Mouse (Mus musculus): ENCODE measurements around the gene Plxnb2. TPM values are rescaled to one million over a fixed set of nuclear protein-coding genes. Genes with fewer than 3 reads are reported as not detected.
A peak's percentile ranks its signal among the peaks of the same experiment; 100 is the strongest.

The Plxnb2 gene
- 98.5 and 104 TPM in 2 replicates for polyA plus RNA-seq (2015; fragmentation: Nextera tagmentation; extraction: Ambion mirVana)

DNA sequence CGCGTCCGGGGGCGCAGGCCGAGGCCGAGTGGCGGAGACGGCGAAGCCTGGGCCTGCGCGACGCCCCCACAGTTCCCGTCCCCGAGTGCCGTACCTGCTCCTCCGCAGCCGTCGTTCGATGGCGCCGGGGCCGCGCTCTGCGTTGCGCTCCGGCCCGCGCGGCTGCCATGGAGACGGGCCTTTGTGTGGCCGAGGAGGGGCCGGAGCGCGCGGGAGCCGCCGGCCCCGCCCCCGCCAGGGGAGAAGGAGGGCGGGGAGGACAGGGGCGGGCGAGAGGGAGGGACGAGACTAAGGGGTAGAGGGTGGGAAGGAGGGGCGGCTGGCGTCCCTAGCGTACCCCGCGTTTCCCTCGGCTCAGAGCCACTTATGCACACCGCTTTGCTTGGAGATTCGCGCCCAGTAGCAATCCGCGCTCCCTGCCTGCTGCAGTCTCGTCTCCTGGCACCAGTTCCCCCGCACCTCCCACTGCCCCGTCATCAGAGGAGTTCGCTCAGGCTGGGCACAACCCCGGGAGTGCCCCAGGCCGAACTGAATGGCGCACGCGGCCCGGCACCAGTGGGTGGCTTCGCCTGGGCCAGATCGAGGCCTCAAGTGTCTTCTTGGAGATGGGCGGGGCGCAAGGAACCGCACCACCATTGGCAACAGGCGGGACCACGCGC, at the start of gene Plxnb2:
TSS of gene Plxnb2 (minus strand) at position 218 of the 659 bp plus-strand sequence.
- no peaks in the 10 kb centered on the region for H3K9me3 ChIP-seq (ENCODE audit: control insufficient read depth, low read length)
- no peaks in the 10 kb centered on the region for H3K36me3 ChIP-seq (ENCODE audit: control insufficient read depth, insufficient read depth, low read length)
- H3K27me3 ChIP-seq (replicated peaks; ENCODE audit: control insufficient read depth, insufficient read depth, low read length) = no peaks in the 10 kb centered on the region
- peak; percentile 76 for ATAC-seq
- peak within 1 kb of the TSS; percentile 57 for H3K4me3 ChIP-seq (ENCODE audit: low read length)
- H3K27ac ChIP-seq (ENCODE audit: low read length) = peak within 1 kb of the TSS; percentile 93
- under 1% methylated on average over 65 of the region's 72 CpGs for WGBS
- peak within 1 kb of the TSS; percentile 89 for H3K9ac ChIP-seq (ENCODE audit: low read depth, low read length)
- H3K4me1 ChIP-seq (ENCODE audit: control insufficient read depth, insufficient read depth, low read length) = peaks cover 43% of the 10 kb centered on the region
- H3K4me2 ChIP-seq (ENCODE audit: low read depth, low read length) = peak within 1 kb of the TSS; percentile 80

- H3K4me2 ChIP-seq (ENCODE audit: low read depth, low read length) = no peak overlapping the region
- WGBS = 88% methylated on average over 2 of the region's 2 CpGs
- ATAC-seq = no peak
- peaks cover 11% of the 10 kb centered on the region for H3K4me1 ChIP-seq (ENCODE audit: control insufficient read depth, insufficient read depth, low read length)
- no peak overlapping the region for H3K9ac ChIP-seq (ENCODE audit: low read depth, low read length)
- no peak overlapping the region for H3K4me3 ChIP-seq (ENCODE audit: low read length)
- no peak overlapping the region for H3K27ac ChIP-seq (ENCODE audit: low read length)
- no peaks in the 10 kb centered on the region for H3K9me3 ChIP-seq (ENCODE audit: control insufficient read depth, low read length)
- H3K36me3 ChIP-seq (ENCODE audit: control insufficient read depth, insufficient read depth, low read length) = no peaks in the 10 kb centered on the region; the same call in 1 of the 2 replicates
- no peaks in the 10 kb centered on the region for H3K27me3 ChIP-seq (replicated peaks; ENCODE audit: control insufficient read depth, insufficient read depth, low read length)
Observed at GRCm38 (mm10) chr15:89215611-89216233, 35.1 kb upstream of the Plxnb2 start.

DNA sequence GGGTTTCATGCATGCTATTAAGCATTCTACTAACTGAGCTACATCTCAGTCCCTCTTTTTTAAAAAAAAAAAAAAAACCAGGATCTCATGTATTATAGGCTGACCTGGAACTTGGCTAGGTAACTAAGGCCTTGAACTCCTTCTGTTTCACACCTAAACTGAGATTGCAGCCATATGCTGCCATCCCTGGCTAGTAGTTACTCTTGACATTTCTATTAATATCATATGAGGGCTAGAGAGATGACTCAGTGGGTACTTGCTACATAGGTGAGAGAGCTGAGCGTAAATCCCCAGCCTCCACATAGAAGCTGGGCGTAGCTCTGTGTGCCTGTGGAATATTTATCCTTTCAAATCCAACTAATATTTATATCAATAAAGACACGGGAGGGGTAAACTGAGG, 34.4 kb upstream of the Plxnb2 start:
- Histone ChIP-seq H3K36me3 (ENCODE audit: control insufficient read depth, insufficient read depth, low read length) (no peaks in the 10 kb centered on the region; the same call in 1 of the 2 replicates), H3K4me2 (ENCODE audit: low read depth, low read length) (no peak overlapping the region), H3K4me1 (ENCODE audit: control insufficient read depth, insufficient read depth, low read length) (peaks cover 11% of the 10 kb centered on the region), H3K9me3 (ENCODE audit: control insufficient read depth, low read length) (no peaks in the 10 kb centered on the region), H3K9ac (ENCODE audit: low read depth, low read length) (no peak overlapping the region), H3K27ac (ENCODE audit: low read length) (no peak overlapping the region), H3K4me3 (ENCODE audit: low read length) (no peak overlapping the region), H3K27me3 (replicated peaks; ENCODE audit: control insufficient read depth, insufficient read depth, low read length) (no peaks in the 10 kb centered on the region)
- WGBS = 93% methylated on average over 3 of the region's 3 CpGs
- no peak for ATAC-seq

GRCm38 (mm10) chr15:89213517-89213916, 32.9 kb upstream of the Plxnb2 start:
- Histone ChIP-seq H3K27ac (ENCODE audit: low read length) (no peak overlapping the region), H3K9me3 (ENCODE audit: control insufficient read depth, low read length) (no peaks in the 10 kb centered on the region), H3K27me3 (replicated peaks; ENCODE audit: control insufficient read depth, insufficient read depth, low read length) (no peaks in the 10 kb centered on the region), H3K9ac (ENCODE audit: low read depth, low read length) (no peak overlapping the region), H3K4me1 (ENCODE audit: control insufficient read depth, insufficient read depth, low read length) (peaks cover 11% of the 10 kb centered on the region), H3K4me3 (ENCODE audit: low read length) (no peak overlapping the region), H3K4me2 (ENCODE audit: low read depth, low read length) (no peak overlapping the region), H3K36me3 (ENCODE audit: control insufficient read depth, insufficient read depth, low read length) (no peaks in the 10 kb centered on the region; the same call in 1 of the 2 replicates)
- WGBS = 83% methylated on average over 3 of the region's 3 CpGs
- ATAC-seq = no peak

- Histone ChIP-seq H3K27me3 (replicated peaks; ENCODE audit: control insufficient read depth, insufficient read depth, low read length) (no peaks in the 10 kb centered on the region), H3K9me3 (ENCODE audit: control insufficient read depth, low read length) (no peaks in the 10 kb centered on the region), H3K36me3 (ENCODE audit: control insufficient read depth, insufficient read depth, low read length) (no peaks in the 10 kb centered on the region; the same call in 1 of the 2 replicates), H3K4me3 (ENCODE audit: low read length) (peak overlapping the region; percentile 98), H3K27ac (ENCODE audit: low read length) (no peak overlapping the region), H3K9ac (ENCODE audit: low read depth, low read length) (peak overlapping the region; percentile 99), H3K4me2 (ENCODE audit: low read depth, low read length) (peak overlapping the region; percentile 91), H3K4me1 (ENCODE audit: control insufficient read depth, insufficient read depth, low read length) (peaks cover 11% of the 10 kb centered on the region)
- WGBS = 53% methylated on average over 6 of the region's 6 CpGs
- ATAC-seq = no peak
Observed at GRCm38 (mm10) chr15:89212495-89212894, 31.9 kb upstream of the Plxnb2 start.

GRCm38 (mm10) chr15:89211716-89212461, 31.3 kb upstream of the Plxnb2 start:
- Histone ChIP-seq H3K4me3 (ENCODE audit: low read length) (peak overlapping the region; percentile 98), H3K27me3 (replicated peaks; ENCODE audit: control insufficient read depth, insufficient read depth, low read length) (no peaks in the 10 kb centered on the region), H3K36me3 (ENCODE audit: control insufficient read depth, insufficient read depth, low read length) (no peaks in the 10 kb centered on the region; the same call in 1 of the 2 replicates), H3K9ac (ENCODE audit: low read depth, low read length) (peak overlapping the region; percentile 99), H3K27ac (ENCODE audit: low read length) (peak overlapping the region; percentile 84), H3K4me2 (ENCODE audit: low read depth, low read length) (peak overlapping the region; percentile 91), H3K9me3 (ENCODE audit: control insufficient read depth, low read length) (no peaks in the 10 kb centered on the region), H3K4me1 (ENCODE audit: control insufficient read depth, insufficient read depth, low read length) (peaks cover 11% of the 10 kb centered on the region)
- WGBS = 2% methylated on average over 35 of the region's 35 CpGs
- ATAC-seq = peak; percentile 54

DNA sequence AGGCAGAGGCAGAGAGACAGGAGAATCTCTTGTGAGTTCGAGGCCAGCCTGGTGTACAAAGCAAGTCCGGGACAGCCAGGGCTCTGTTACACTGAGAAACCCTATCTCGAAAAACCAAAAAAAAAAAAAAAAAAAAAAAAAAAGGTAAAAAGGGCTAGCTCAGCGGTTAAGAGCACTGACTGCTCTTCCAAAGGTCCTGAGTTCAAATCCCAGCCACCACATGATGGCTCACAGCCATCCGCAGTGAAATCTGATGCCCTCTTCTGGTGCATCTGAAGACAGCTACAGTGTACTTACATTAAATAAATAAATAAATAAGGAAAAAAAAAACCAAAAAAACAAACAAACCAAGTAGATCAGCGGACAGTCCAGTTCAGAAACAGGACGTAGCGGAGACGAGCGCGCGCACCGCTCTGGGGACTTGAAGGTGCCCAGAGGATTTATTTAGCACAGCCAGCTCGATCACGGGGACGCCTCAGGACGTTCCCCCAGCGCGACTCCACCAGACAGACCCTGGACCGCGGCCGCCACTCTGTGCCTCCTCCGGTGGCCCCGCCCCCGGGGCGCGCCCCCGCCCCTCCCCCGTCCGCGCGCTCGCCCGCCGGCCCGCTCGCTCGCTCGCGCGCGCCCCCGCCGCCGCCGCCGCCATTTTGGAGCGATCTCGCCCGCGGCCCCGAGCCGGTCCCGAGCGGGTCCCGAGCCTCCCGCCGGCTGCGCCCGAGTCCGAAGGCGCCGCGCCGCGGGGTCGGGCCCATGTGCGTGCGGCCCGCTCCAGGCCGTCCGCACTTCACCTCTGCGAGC, 30.5 kb upstream of the Plxnb2 start, which contains the start of gene Ppp6r2:
TSS of gene Ppp6r2 (plus strand) at position 639 of the 801 bp plus-strand sequence.
- H3K4me3 ChIP-seq (ENCODE audit: low read length) = peak within 1 kb of the TSS; percentile 98
- H3K27me3 ChIP-seq (replicated peaks; ENCODE audit: control insufficient read depth, insufficient read depth, low read length) = no peaks in the 10 kb centered on the region
- peak within 1 kb of the TSS; percentile 91 for H3K4me2 ChIP-seq (ENCODE audit: low read depth, low read length)
- WGBS = 3% methylated on average over 63 of the region's 73 CpGs
- H3K27ac ChIP-seq (ENCODE audit: low read length) = peak within 1 kb of the TSS; percentile 84
- H3K9me3 ChIP-seq (ENCODE audit: control insufficient read depth, low read length) = no peaks in the 10 kb centered on the region
- no peaks in the 10 kb centered on the region for H3K36me3 ChIP-seq (ENCODE audit: control insufficient read depth, insufficient read depth, low read length)
- peak within 1 kb of the TSS; percentile 99 for H3K9ac ChIP-seq (ENCODE audit: low read depth, low read length)
- peak; percentile 81 for ATAC-seq
- H3K4me1 ChIP-seq (ENCODE audit: control insufficient read depth, insufficient read depth, low read length) = peaks cover 11% of the 10 kb centered on the region

DNA sequence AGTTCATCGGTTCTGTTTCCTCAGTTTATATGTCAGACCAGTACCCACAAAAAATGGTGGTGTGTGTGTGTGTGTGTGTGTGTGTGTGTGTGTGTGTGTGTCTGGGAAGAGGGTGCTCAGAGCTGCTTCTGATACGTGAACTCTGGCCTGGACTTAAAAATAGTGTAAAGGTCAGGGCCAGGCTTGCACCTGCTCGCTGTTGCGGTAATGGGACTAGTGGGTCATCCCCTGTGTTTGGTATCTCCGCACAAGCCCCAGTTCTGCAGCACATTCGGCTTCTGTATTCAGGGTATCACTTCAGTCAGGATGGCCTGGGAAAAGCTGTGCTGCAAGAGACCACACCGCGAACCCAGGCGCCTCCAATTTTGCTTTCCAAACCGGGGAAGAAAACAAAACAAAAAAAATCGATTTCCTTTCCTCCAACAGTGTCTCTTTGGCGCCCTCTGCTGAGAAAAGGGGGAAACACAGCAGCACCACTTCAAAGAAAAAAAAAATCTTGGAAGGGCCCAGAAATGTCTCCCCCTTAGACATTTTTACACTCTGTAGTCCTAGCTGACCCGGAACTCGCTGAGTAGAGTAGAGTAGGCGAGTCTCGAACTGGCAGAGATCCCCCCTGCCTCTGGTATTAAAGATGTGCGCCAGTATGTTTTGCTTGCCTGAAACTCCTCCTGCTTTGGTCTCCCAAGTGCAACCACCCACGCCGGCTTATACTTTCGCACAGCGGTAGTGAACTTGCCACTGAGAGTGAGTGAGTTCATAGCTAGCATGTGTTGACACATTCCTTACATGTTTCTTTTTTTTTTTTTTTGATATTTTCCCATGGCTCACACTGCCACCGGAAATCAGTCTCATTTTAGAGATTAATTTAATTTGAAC, 29.5 kb upstream of the Plxnb2 start:
- Histone ChIP-seq H3K4me2 (ENCODE audit: low read depth, low read length) (peak overlapping the region; percentile 56), H3K36me3 (ENCODE audit: control insufficient read depth, insufficient read depth, low read length) (no peaks in the 10 kb centered on the region), H3K9ac (ENCODE audit: low read depth, low read length) (peak overlapping the region; percentile 68), H3K4me1 (ENCODE audit: control insufficient read depth, insufficient read depth, low read length) (peaks cover 9% of the 10 kb centered on the region), H3K27me3 (replicated peaks; ENCODE audit: control insufficient read depth, insufficient read depth, low read length) (no peaks in the 10 kb centered on the region), H3K9me3 (ENCODE audit: control insufficient read depth, low read length) (no peaks in the 10 kb centered on the region), H3K4me3 (ENCODE audit: low read length) (peak overlapping the region; percentile 50), H3K27ac (ENCODE audit: low read length) (peak overlapping the region; percentile 84)
- WGBS = 13% methylated on average over 22 of the region's 22 CpGs
- ATAC-seq = peak; percentile 30
